Mouse (Mus musculus): ENCODE measurements around the gene Tcf7. TPM values are rescaled to one million over a fixed set of nuclear protein-coding genes. Genes with fewer than 3 reads are reported as not detected.

Tcf7 gene
- 3.1 TPM for polyA plus RNA-seq (2014; fragmentation: Illumina TruSeq; extraction: RNeasy Lipid Tissue Mini Kit (QIAGEN cat#74804); ENCODE audit: low read depth, low replicate concordance)

DNA sequence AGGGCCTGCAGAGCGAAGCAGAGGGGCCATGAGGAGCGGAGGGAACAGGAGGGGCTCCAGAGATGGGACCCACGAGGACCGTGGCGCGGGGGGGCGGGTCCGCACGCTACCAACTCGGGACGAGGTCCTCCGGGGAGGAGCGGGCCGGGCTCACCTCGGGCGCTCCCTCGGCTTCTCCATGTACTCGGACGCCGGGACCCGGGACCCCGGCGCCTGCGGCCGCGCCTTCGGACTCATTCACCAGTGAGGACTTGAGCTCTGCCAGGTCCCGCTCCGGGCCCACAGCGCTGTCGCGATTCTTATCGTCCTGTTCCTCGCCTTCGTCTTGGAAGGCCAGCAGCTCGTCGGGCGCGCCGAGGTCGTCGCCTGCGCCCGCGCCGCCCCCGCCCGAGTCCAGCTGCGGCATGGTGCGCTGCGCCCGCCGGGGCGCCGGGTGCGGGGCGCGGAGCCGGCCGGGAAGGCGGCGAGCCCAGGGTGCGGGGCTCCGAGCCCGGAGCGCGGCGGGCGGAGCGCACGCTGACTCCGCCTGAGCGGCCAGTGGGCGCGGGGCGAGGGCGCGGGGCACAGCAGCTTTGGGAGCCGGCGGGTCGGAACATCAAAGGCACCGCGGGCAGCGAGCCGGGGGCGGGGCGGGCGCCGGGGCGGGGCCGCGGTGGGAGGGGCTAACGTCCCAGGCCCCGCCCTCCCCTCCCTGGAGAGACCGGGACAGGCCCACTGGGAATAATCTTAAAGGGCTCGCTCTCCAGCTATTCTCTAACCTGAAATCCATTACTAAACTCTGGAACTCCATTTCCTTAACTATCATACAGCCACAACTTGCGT lies at the start of gene Tcf7:
Gene Tcf7, minus strand, starts transcription at position 241 of the 822 bp plus-strand sequence.

DNA sequence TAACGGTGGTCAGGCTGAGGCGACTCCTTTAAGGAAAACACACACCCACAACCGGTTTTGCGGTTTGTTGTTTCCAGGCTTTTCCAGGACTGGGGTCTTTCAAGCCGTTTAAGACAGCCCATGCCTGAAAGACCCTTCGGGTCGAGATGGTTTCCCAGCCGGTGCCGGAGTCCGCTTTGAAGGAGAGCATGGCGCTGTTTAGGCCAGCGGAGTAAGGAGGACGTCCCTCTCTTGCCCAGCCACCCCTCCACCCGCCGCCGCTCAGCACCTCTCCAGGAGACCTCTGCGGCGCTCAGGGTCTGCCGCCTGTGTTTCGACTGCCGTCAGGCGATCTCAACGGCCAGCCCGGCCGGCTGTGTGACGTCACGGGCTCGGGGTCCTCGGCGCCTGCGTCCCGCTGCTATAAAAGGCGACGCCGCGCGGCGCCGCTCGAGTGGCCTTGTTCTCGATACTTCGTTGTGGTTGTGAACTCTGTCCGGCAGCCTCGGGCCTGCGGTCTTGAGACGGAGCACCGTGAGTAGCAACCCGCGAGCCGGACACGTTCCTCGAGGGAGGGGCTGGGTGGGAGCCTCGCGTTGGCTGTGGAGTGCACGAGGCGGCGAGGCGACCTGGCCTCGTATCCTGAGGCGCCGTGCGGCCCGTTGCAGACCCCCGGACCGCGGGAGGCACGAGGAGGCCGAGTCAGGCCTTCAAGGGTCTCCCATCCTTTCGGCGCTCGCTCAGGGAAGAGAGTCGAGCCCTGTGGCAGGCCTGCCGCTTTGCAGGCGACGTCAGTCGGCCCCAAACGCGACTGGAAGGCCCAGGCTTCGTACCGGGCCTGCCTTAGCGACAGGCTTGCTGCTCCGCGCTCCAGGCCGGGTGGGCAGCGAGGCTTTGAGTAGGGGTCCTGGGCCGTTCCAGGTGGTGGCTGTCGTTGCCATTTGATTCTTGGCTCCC lies 50.9 kb downstream of the Tcf7 start, which contains the start of gene Skp1a:
Gene Skp1a, plus strand, starts transcription at position 390 of the 936 bp plus-strand sequence.

DNA sequence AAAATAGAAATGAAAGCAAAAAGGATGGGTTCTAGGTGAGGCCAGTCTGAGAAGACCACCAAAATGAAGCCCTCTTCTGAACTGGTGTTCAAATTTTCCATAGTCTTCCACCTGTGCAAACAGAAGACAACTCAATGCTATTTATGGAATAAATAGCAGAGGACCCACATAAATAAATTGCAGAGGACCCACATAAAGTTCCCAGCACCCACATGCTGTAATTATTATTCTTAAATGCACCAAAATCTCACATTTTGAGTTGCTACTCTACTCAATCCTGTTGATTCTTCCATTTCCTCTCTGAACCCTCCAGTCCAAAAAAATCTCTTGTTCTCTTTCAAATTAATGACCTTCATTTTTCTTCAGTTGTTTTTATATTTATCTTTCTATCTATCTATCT lies 68.9 kb downstream of the Tcf7 start, which contains the start of gene Olfr1371:
Gene Olfr1371, minus strand, starts transcription at position 101 of the 400 bp plus-strand sequence.

Other genes starting within 250 kb of the Tcf7 start
- gene Ppp2ca, start 184.3 kb downstream of the Tcf7 start, polyA plus RNA-seq (2014; fragmentation: Illumina TruSeq; extraction: RNeasy Lipid Tissue Mini Kit (QIAGEN cat#74804); ENCODE audit: low read depth, low replicate concordance), result 59.2 TPM
- gene Olfr1373, start 137.5 kb downstream of the Tcf7 start, polyA plus RNA-seq (2014; fragmentation: Illumina TruSeq; extraction: RNeasy Lipid Tissue Mini Kit (QIAGEN cat#74804); ENCODE audit: low read depth, low replicate concordance), result not detected
- gene Olfr1371, start 69.0 kb downstream of the Tcf7 start, polyA plus RNA-seq (2014; fragmentation: Illumina TruSeq; extraction: RNeasy Lipid Tissue Mini Kit (QIAGEN cat#74804); ENCODE audit: low read depth, low replicate concordance), result not detected
- 674 TPM for gene Skp1a, start 51.0 kb downstream of the Tcf7 start, polyA plus RNA-seq (2014; fragmentation: Illumina TruSeq; extraction: RNeasy Lipid Tissue Mini Kit (QIAGEN cat#74804); ENCODE audit: low read depth, low replicate concordance)
- gene Vdac1, start 77.8 kb upstream of the Tcf7 start, polyA plus RNA-seq (2014; fragmentation: Illumina TruSeq; extraction: RNeasy Lipid Tissue Mini Kit (QIAGEN cat#74804); ENCODE audit: low read depth, low replicate concordance), result 180 TPM
- 145 TPM for gene 9530068E07Rik, start 113.4 kb upstream of the Tcf7 start, polyA plus RNA-seq (2014; fragmentation: Illumina TruSeq; extraction: RNeasy Lipid Tissue Mini Kit (QIAGEN cat#74804); ENCODE audit: low read depth, low replicate concordance)

Measured in liver, adult 10 weeks (tissue).